Mouse (Mus musculus): Measurements from ENCODE around the gene Ppig.

DNA sequence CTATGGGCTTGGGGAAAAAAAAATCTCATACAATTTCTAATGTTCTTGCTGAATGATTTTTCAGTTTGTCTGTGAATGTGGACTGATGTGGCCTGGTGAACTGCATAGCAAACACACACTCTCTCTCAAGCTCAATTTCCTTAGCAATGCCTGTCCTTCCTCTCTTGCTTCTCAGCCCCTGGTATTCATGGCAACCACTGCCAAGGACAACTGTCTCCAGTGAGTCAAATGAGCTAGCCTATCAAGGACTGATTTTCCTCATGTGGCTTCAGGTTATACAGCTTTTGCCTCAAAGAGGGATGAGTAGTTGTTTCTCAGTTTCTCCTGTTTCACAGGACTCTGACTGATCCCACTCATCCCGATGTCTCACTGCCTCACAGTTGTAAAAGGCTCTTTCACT, 3.2 kb upstream of the Ppig start:
- TF ChIP-seq GATA1 (IDR thresholded peaks at IDR 0.05; ENCODE audit: borderline replicate concordance, low read length), result no peak
- no peak for TF ChIP-seq CTCF (IDR thresholded peaks at IDR 0.05; ENCODE audit: low read depth, low read length)
- TF ChIP-seq POLR2AphosphoS5 (IDR thresholded peaks at IDR 0.05; ENCODE audit: insufficient replicate concordance, low read depth, low read length), result no peak
- no peak for TF ChIP-seq TAL1 (conservative IDR thresholded peaks at IDR 0.05; ENCODE audit: low read depth, low read length)
